Mouse (Mus musculus) heart, adult 2 months (tissue): Measurements from ENCODE around the gene Olig1.

ENCODE experiments used
- CTCF ChIP-seq: fragments of 200-600 bp; IDR thresholded peaks from 2 replicates; pipeline ENCODE4 v1.8.1; 2022; ENCODE audit warnings: antibody characterized with exemption, mild to moderate bottlenecking, moderate library complexity
- POLR2A ChIP-seq: fragments of 200-500 bp; IDR thresholded peaks from 2 replicates; pipeline ENCODE4 v1.6.1; 2011; ENCODE audit warnings: mild to moderate bottlenecking, low read depth, low read length, control low read depth; ENCODE audit not compliant: insufficient read depth

GRCm38 (mm10) chr16:91269468-91270211 lies at the start of gene Olig1:
- TF ChIP-seq POLR2A (no peak), CTCF (no peak)
